In the genomic region with DNA sequence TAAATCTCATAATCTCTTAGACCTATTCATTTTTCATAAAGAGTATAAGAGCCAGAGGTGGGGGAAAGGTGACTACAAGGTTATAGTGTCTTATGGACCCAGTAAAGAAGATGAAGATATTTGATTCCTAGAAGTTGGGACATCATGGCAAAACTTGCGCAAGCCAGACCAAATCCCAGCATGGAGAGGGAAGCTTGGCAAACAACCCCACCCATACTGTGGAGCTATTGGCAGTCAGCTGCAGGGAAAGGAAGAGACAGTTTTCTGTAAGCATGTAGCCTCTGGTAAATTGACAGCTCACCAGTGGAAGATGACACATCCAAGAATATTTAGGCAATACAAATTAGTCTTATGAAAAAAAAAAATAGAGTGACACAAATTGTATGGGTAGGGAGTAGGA, we compare ENCODE assay signal across 15 mouse cellular contexts.
DNase-seq lines count a peak whose midpoint lies in the region; ATAC-seq and TF ChIP-seq lines count a peak whose summit lies in the region.
"Had no signal": no experiment of that assay in that cellular context is flagged by ENCODE, and none has a peak within 500 bp of the region (broad histone marks: within the 10 kb centered on the region; RNA-seq: fewer than 3 reads in every experiment).

No protein-coding gene starts in this region.

- no peak for TF ChIP-seq CTCF in brain, embryonic 14.5 days (IDR thresholded peaks at IDR 0.05; ENCODE audit: borderline replicate concordance, extremely low read depth, insufficient read depth, insufficient read length)

- DNase-seq in cerebellum, postnatal 14 days, result peak; percentile 74 to 85
- peak; percentile 11 for DNase-seq in left cerebral cortex, postnatal 4 days
- DNase-seq in left cerebral cortex, adult 18-20 months (ENCODE audit: low spot score in 2 of 2), result no peak
- peak; percentile 13 for DNase-seq in brain, embryonic 14.5 days (ENCODE audit: low read depth)
- no peak for DNase-seq in lung, postnatal 10 days
- DNase-seq: adrenal gland, adult 2 months; adrenal gland, postnatal 14 days; forebrain, postnatal 0 days; gastrocnemius, adult 2 months; gastrocnemius, postnatal 14 days; heart, adult 11 months had no signal

- no peak for TF ChIP-seq POLR2A in brain, embryonic 14.5 days (IDR thresholded peaks at IDR 0.05; ENCODE audit: borderline replicate concordance, extremely low read depth, insufficient read depth, insufficient read length, poor library complexity, severe bottlenecking)

- ATAC-seq in cerebellum, adult (ENCODE audit: insufficient number of reproducible peaks, low FRiP score, low TSS enrichment), result no peak
- ATAC-seq: CD4-positive, CD25-positive, alpha-beta regulatory T cell, adult 4 months; forebrain, embryonic 14.5 days; forebrain, postnatal 0 days; intestine, postnatal 0 days had no signal

- intact Hi-C loops in left cerebral cortex, postnatal 4 days (cut with DNase I), result no loop called here

Comparison
In these comparisons a context has a peak if more than half of its experiments do, and no peak if none do; other contexts are left out.
1. DNase-seq: peak in cerebellum, postnatal 14 days (2 of 2), left cerebral cortex, postnatal 4 days (single experiment) and brain, embryonic 14.5 days (single experiment); none in left cerebral cortex, adult 18-20 months (0 of 2) and lung, postnatal 10 days (single experiment).